Mouse (Mus musculus) spleen, adult 2 months (tissue): ENCODE measurements at regions not wholly inside any gene's neighbourhood (a gene's known extent, or its start where the extent isn't known, plus 50 kb on each side); places are given as distances from the start of the nearest gene placed in this dataset.

ENCODE experiments used
- DNase-seq, 2 experiments: peaks; one replicate each; pipeline versions ENCODE4 v3.0.0 to v3.0.0-alpha.2; 2012 to 2021; ENCODE audit warnings: low spot score in 2 of 2, low read depth in 1 of 2
- H3K27ac ChIP-seq: fragments of 200-500 bp; 2 replicates; pipeline ENCODE4 v1.5.1; 2012; ENCODE audit warnings: low read length, inconsistent platforms; ENCODE audit not compliant: insufficient read depth
- H3K27me3 ChIP-seq: fragments of 200-500 bp; 2 replicates; pipeline ENCODE4 v1.6.1; 2012; ENCODE audit warnings: mild to moderate bottlenecking, moderate library complexity, low read length, inconsistent platforms; ENCODE audit not compliant: control insufficient read depth, insufficient read depth
- H3K36me3 ChIP-seq: fragments of 200-500 bp; 2 replicates; pipeline ENCODE4 v1.6.1; 2012; ENCODE audit warnings: mild to moderate bottlenecking, low read length, inconsistent platforms; ENCODE audit not compliant: control insufficient read depth, insufficient read depth
- H3K4me1 ChIP-seq: fragments of 200-500 bp; 2 replicates; pipeline ENCODE4 v1.6.1; 2011; ENCODE audit warnings: inconsistent platforms; ENCODE audit not compliant: control insufficient read depth, insufficient read depth, insufficient read length
- H3K4me3 ChIP-seq: fragments of 200-500 bp; 2 replicates; pipeline ENCODE4 v1.5.1; 2011; ENCODE audit warnings: mild to moderate bottlenecking, inconsistent platforms; ENCODE audit not compliant: insufficient read depth, insufficient read length; ENCODE audit errors: extremely low read depth
- CTCF ChIP-seq: fragments of 200-500 bp; IDR thresholded peaks from 2 replicates; pipeline ENCODE4 v1.5.1; 2011; ENCODE audit warnings: mild to moderate bottlenecking, inconsistent platforms; ENCODE audit not compliant: insufficient read depth, insufficient read length, insufficient replicate concordance; ENCODE audit errors: extremely low read depth
- POLR2A ChIP-seq: fragments of 200-500 bp; IDR thresholded peaks from 2 replicates; pipeline ENCODE4 v1.6.1; 2011; ENCODE audit warnings: low read depth, low read length, inconsistent platforms
- WGBS: fragments of 180-500 bp; shearing (Covaris S2); methylation state at CpG from one replicate; pipeline ENCODE4 v1.1.7; 2018; 5-methylcytosine and 5-hydroxymethylcytosine counted together

GRCm38 (mm10) chr7:129908826-129909225, 317.2 kb downstream of the Wdr11 start:
- 90% methylated on average over 5 of the region's 5 CpGs for WGBS
- no peak for TF ChIP-seq POLR2A
- TF ChIP-seq CTCF: no peak
- no peaks in the 10 kb centered on the region for H3K36me3 ChIP-seq

GRCm38 (mm10) chr7:129909730-129910129, 318.1 kb downstream of the Wdr11 start:
- no peak for TF ChIP-seq CTCF
- TF ChIP-seq POLR2A: no peak
- no peak overlapping the region for H3K27ac ChIP-seq
- no peaks in the 10 kb centered on the region for H3K27me3 ChIP-seq
- H3K4me1 ChIP-seq: no peaks in the 10 kb centered on the region
- H3K36me3 ChIP-seq: no peaks in the 10 kb centered on the region
- DNase-seq: no peak
- WGBS: 61% methylated on average over 1 of the region's 1 CpGs
- no peak overlapping the region for H3K4me3 ChIP-seq

More at GRCm38 (mm10) chr7:129908826-129909225, 317.2 kb downstream of the Wdr11 start:
- DNase-seq: no peak
- H3K27me3 ChIP-seq: no peaks in the 10 kb centered on the region
- no peak overlapping the region for H3K27ac ChIP-seq
- no peak overlapping the region for H3K4me3 ChIP-seq
- H3K4me1 ChIP-seq: no peaks in the 10 kb centered on the region

GRCm38 (mm10) chr7:129910826-129911225, 319.2 kb downstream of the Wdr11 start:
- 81% methylated on average over 3 of the region's 3 CpGs for WGBS
- no peaks in the 10 kb centered on the region for H3K4me1 ChIP-seq
- no peak overlapping the region for H3K27ac ChIP-seq
- H3K4me3 ChIP-seq: no peak overlapping the region
- no peak for DNase-seq
- H3K27me3 ChIP-seq: no peaks in the 10 kb centered on the region
- TF ChIP-seq CTCF (no peak), POLR2A (no peak)
- H3K36me3 ChIP-seq: no peaks in the 10 kb centered on the region

- WGBS: 87% methylated on average over 6 of the region's 6 CpGs
- no peak overlapping the region for H3K27ac ChIP-seq
Measured at GRCm38 (mm10) chr7:129914871-129915270, 323.2 kb downstream of the Wdr11 start.

GRCm38 (mm10) chr7:129918240-129919200, 326.9 kb downstream of the Wdr11 start:
- TF ChIP-seq POLR2A (no peak), CTCF (no peak)
- DNase-seq: no peak
- Histone ChIP-seq H3K4me3 (no peak overlapping the region), H3K36me3 (no peaks in the 10 kb centered on the region), H3K4me1 (no peaks in the 10 kb centered on the region), H3K27me3 (no peaks in the 10 kb centered on the region), H3K27ac (no peak overlapping the region)
- 91% methylated on average over 18 of the region's 18 CpGs for WGBS

More at GRCm38 (mm10) chr7:129914871-129915270, 323.2 kb downstream of the Wdr11 start:
- TF ChIP-seq POLR2A (no peak), CTCF (no peak)
- H3K36me3 ChIP-seq: no peaks in the 10 kb centered on the region
- no peak overlapping the region for H3K4me3 ChIP-seq
- H3K27me3 ChIP-seq: no peaks in the 10 kb centered on the region
- DNase-seq: no peak
- no peaks in the 10 kb centered on the region for H3K4me1 ChIP-seq

- TF ChIP-seq CTCF (no peak), POLR2A (no peak)
- H3K4me1 ChIP-seq: no peaks in the 10 kb centered on the region
- H3K4me3 ChIP-seq: no peak overlapping the region
- no peaks in the 10 kb centered on the region for H3K27me3 ChIP-seq
- H3K27ac ChIP-seq: no peak overlapping the region
- WGBS: 84% methylated on average over 7 of the region's 7 CpGs
- DNase-seq: no peak
- no peaks in the 10 kb centered on the region for H3K36me3 ChIP-seq
Measured at GRCm38 (mm10) chr7:129922291-129922690, 330.6 kb downstream of the Wdr11 start.

- Histone ChIP-seq H3K4me3 (no peak overlapping the region), H3K27me3 (no peaks in the 10 kb centered on the region), H3K4me1 (no peaks in the 10 kb centered on the region), H3K36me3 (no peaks in the 10 kb centered on the region), H3K27ac (no peak overlapping the region)
- DNase-seq: no peak
- WGBS: 79% methylated on average over 6 of the region's 6 CpGs
- TF ChIP-seq POLR2A: no peak
- no peak for TF ChIP-seq CTCF
Measured at GRCm38 (mm10) chr7:129936731-129937130, 345.1 kb downstream of the Wdr11 start.
